Mouse (Mus musculus) cortical plate, adult 2 months (tissue): ENCODE data around the gene Acss3. TPM values are rescaled to one million over a fixed set of nuclear protein-coding genes. Genes with fewer than 3 reads are reported as not detected.

Experiments used
- H3K27ac ChIP-seq: fragments of 200-500 bp; 2 replicates; pipeline ENCODE4 v1.5.1; 2012; ENCODE audit warnings: low read length, control low read depth, inconsistent platforms; ENCODE audit not compliant: insufficient read depth
- H3K4me1 ChIP-seq: fragments of 200-500 bp; 2 replicates; pipeline ENCODE4 v1.6.1; 2011; ENCODE audit warnings: low read length; ENCODE audit not compliant: control insufficient read depth, insufficient read depth
- H3K4me3 ChIP-seq: fragments of 200-500 bp; 2 replicates; pipeline ENCODE4 v1.5.1; 2011; ENCODE audit warnings: mild to moderate bottlenecking, low read length, control low read depth; ENCODE audit not compliant: insufficient read depth
- CTCF ChIP-seq: fragments of 200-500 bp; IDR thresholded peaks from 2 replicates; pipeline ENCODE4 v1.5.1; 2011; ENCODE audit warnings: mild to moderate bottlenecking, control low read depth, low read length; ENCODE audit not compliant: insufficient read depth; ENCODE audit errors: extremely low read depth
- POLR2A ChIP-seq: fragments of 200-500 bp; IDR thresholded peaks from 2 replicates; pipeline ENCODE4 v1.6.1; 2011; ENCODE audit warnings: mild to moderate bottlenecking, low read length, control low read depth; ENCODE audit not compliant: insufficient read depth; ENCODE audit errors: extremely low read depth
- polyA plus RNA-seq: library from polyadenylated mRNA; depleted of rRNA; stranded (reverse); fragments of >200 nt; gene quantifications from 2 replicates; pipeline ENCODE4 v1.2.3, GENCODE M21; 2012

Acss3 gene
- polyA plus RNA-seq, 1 experiment, result 0.81 TPM

DNA sequence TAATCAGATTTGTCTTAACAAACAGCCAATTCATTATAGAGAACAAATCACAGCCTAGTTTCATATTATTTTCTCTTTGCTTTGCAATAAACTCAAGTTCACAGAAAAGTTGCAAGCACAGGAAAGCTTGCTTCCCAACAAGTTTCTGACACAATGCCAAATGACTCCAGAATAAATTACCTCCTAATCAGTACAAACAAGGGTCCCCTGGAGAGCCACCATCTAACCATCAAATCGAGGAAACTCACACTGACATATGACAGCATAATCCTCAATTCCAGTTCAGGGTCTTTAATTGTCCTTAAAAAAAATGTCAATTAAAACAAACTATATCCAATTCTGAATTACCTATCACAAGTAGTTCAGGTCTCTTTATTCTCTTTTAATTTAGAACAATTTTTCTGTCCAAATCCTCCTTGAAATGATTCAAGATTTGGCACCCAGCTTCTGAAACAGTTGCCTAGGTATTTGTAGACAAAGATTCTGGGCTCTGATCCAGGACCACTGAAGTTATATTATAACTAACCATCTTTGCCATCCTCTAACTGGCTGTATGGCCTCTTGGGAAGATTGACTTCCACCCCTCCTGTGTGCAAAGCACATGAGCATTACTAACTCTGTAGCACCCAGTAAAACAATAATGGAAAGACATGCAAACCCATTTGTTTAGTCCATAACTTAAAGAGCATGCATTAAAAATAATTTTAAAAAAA lies 7.4 kb downstream of the Acss3 start:
- no peak for TF ChIP-seq CTCF
- Histone ChIP-seq H3K4me3 (no peak overlapping the region), H3K27ac (no peak overlapping the region), H3K4me1 (no peaks in the 10 kb centered on the region)

DNA sequence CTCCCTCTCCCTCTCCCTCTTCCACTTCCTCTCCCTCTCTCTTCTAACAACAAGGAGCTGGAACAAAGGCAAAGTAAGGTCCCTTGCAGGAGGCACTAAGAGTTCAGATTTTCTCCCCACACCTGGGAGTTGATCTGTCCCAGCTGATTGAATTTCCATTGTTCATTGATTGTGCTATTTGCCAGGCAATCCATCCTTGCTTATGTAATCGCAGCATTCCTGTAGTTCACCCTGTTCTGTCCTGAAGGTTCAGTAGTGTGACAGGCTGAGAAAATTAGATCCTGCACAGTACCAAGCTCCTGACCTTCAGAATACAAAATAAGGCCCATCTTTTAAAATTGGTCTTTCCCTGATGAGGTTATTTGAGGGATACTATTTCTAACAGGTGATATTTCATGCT lies 8.3 kb downstream of the Acss3 start:
- Histone ChIP-seq H3K4me3 (no peak overlapping the region), H3K27ac (no peak overlapping the region), H3K4me1 (no peaks in the 10 kb centered on the region)
- TF ChIP-seq POLR2A (no peak), CTCF (no peak)

DNA sequence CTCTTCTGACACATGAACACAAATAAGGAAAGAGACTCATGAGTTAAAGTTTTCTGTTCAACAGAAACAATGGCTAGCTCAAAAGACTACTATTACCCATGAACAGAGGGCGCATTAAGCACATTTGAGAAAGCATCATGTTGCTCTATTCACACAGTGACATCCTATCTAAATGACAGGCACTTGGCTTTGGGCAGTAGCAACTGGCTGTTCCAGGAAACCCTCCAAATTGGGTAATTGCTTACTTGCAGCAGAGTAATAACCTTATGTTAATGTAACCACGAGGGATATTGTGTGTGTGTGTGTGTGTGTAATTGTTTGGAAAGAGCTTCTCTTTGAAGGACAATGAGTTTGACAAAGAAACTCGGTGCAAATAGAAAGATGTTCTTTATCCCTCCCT lies 29.0 kb downstream of the Acss3 start:
- no peak overlapping the region for H3K4me3 ChIP-seq
- H3K27ac ChIP-seq, result no peak overlapping the region
- no peaks in the 10 kb centered on the region for H3K4me1 ChIP-seq
- TF ChIP-seq CTCF (no peak), POLR2A (no peak)

DNA sequence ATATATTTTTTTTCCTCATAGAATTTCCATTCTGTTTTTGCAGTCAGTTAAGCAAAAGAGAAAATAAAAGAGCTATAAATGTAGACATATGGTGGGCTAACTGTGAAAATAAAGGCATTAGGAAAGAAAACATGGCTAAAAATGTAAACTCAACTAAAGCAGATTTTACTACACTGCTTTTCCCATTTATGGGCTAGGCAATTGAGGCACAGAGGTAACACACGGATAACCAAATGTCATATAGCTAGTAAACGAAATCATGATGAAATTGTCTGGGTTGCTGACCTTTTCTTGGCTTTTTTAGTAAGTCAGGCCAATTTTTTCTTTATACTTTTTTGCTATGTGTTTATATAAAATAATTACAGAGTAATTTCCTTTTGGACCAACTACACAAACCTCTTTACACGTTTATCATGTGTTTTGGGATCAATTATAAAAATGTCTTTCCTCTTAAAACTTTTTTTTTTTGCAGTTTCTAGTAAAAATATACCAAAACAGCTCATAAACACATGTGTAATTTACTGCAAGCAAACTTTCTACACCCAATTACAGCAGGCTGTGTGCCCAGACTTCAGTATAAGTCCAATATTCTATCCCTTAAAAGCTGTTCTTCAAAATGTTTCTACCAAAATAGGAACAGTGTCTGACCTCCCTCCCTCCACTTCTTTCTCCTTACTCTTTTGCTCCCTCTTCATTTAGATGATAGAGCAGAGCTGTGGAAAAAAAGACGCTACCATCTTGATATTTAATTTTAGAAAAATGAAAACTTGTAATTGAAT lies 69.4 kb downstream of the Acss3 start:
- TF ChIP-seq POLR2A, result no peak
- TF ChIP-seq CTCF, result no peak
- no peak overlapping the region for H3K27ac ChIP-seq
- no peak overlapping the region for H3K4me3 ChIP-seq
- no peaks in the 10 kb centered on the region for H3K4me1 ChIP-seq

DNA sequence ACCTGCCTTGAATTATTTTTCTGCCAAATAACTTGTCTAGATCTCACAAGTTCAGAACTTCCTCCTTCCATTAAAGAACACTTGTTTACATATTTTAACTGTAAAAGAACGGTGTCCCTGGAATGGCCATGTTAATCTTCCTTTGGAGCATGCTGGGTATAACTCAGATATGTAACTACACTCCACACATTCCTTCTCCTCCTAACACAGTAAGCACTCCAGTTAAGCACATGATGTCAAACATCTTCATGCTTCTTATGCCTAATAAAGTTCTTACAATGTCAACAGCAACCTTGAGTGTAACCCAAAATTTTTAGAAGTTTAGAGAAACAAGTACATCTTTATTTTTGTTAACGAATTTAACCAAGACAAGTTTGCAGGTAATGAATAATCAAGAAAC lies 73.0 kb downstream of the Acss3 start:
- H3K4me3 ChIP-seq, result no peak overlapping the region
- no peak for TF ChIP-seq POLR2A
- no peak for TF ChIP-seq CTCF
- H3K27ac ChIP-seq, result no peak overlapping the region
- H3K4me1 ChIP-seq, result no peaks in the 10 kb centered on the region

DNA sequence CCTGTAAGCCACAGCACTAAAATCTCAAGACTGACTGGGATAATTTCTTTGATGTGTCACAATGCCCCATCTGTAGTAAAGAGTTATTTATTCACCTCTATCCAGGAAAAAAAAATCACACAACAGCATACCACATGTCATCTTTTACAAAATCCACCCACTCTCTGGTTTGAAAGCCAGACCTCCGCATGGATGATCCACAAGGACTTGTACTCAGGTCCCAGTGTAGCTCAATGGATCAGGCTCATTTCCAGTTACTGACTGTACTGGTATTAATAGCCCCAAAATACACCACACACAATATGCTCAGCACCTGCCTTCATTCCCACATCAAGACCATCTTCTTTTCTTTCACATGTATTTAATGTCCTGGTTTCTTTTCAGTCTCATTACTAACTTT lies 80.8 kb downstream of the Acss3 start:
- H3K4me3 ChIP-seq, result no peak overlapping the region
- TF ChIP-seq CTCF, result no peak
- no peak for TF ChIP-seq POLR2A
- no peaks in the 10 kb centered on the region for H3K4me1 ChIP-seq
- H3K27ac ChIP-seq, result no peak overlapping the region

DNA sequence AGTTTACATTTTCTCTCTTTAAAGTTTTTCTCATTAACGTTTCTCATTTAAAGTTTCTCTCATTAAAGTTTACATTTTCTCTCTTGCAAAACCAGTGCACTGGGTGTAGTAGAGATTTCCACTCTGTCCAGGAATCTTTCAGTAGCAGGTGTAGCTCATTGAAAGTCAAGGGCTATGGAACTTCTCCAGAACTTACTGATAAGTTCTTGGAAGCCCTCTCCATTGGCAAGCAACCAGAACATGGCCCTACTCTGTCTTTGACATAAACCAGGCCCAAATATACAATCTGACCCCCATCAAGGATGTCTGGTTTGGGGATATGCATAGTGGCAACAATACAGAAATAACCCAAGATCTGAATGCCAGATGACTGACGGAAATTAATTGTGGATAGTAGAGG lies 82.6 kb downstream of the Acss3 start:
- TF ChIP-seq CTCF (no peak), POLR2A (no peak)
- H3K4me1 ChIP-seq, result no peaks in the 10 kb centered on the region
- no peak overlapping the region for H3K27ac ChIP-seq
- H3K4me3 ChIP-seq, result no peak overlapping the region

DNA sequence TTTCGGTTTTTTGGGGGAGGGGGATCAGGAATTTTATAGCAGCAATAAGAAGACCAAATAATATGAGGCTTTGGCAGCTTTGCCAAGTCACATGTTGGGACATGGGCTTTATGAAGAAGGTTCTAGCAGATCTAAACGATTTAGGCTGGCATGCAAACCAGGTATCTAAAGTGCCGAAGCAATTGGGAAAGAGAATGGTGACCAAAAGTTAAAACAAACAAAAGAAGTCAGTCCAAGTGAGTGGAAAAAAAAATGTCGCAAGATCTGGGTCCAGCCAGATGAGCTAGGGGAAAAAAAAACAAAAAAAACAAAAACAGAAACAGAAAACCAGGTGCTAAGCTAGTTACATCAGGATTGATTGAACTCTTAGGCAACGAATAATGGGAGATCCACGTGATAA lies 83.1 kb downstream of the Acss3 start:
- TF ChIP-seq CTCF, result no peak
- no peak for TF ChIP-seq POLR2A
- Histone ChIP-seq H3K4me3 (no peak overlapping the region), H3K27ac (no peak overlapping the region), H3K4me1 (no peaks in the 10 kb centered on the region)

DNA sequence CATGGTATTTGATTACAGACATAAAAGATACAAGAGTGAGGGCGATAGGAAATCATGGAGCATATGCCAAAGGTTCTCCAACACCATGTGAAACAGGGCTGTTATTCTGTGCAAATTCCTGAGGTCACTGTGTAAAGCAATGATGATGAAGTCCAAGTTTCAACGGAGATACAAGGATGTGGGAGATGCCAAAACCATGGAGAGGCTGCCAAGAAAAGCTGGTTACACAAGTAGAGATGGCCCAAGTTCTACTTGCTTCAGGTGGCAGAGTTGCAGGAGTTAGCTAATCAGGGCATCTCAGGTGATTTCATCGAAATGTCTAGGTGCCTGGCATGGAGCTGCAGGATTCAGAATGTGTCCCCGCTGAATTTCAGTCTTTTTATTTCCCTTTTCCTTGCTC lies 84.3 kb downstream of the Acss3 start:
- H3K4me3 ChIP-seq, result no peak overlapping the region
- H3K4me1 ChIP-seq, result no peaks in the 10 kb centered on the region
- no peak for TF ChIP-seq CTCF
- H3K27ac ChIP-seq, result no peak overlapping the region

DNA sequence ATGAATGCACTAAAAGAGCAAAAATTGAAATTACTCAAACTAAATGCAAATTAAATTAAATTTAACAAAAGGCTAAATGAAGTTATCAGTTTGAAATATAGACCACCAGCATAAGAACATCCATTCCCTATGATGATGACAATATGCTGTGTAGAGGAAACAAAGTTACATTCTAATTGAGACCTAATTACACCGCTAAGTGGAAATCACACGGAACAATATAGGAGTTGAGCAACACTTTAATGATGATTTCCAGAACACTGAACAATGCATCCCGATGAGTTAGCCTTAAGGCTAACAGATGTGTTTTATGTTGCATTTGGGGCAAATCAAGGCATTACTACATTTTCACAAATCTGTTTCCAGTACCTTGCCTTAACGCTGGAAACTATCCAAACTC lies 99.2 kb downstream of the Acss3 start:
- Histone ChIP-seq H3K4me1 (no peaks in the 10 kb centered on the region), H3K27ac (no peak overlapping the region), H3K4me3 (no peak overlapping the region)
- TF ChIP-seq CTCF, result no peak
- no peak for TF ChIP-seq POLR2A
